Mouse (Mus musculus) embryonic facial prominence, embryonic 11.5 days (tissue): Measurements from ENCODE around the gene Dop1a. TPM values are rescaled to one million over a fixed set of nuclear protein-coding genes. Genes with fewer than 3 reads are reported as not detected.

Experiments used
- ATAC-seq: fragments of 200-750 bp; cut with Nextera tagmentation; replicated peaks from 2 replicates; pipeline ENCODE4 v1.8.0; 2017; ENCODE audit warnings: low read depth; ENCODE audit not compliant: insufficient number of reproducible peaks, low FRiP score, low TSS enrichment
- DNase-seq: peaks from one replicate; pipeline ENCODE4 v3.0.0-alpha.2; 2015; ENCODE audit warnings: low spot score
- H3K27ac ChIP-seq: fragments of 300-500 bp; sonication (generic); replicated peaks from 2 replicates; pipeline ENCODE4 v1.5.1; 2014; ENCODE audit warnings: mild to moderate bottlenecking, low read depth, low read length, control low read depth
- H3K27me3 ChIP-seq: fragments of 300-500 bp; sonication (generic); 2 replicates; pipeline ENCODE4 v1.6.1; 2014; ENCODE audit warnings: mild to moderate bottlenecking, low read length, moderate library complexity, mixed read lengths; ENCODE audit not compliant: control insufficient read depth, insufficient read depth
- H3K36me3 ChIP-seq: fragments of 300-500 bp; sonication (generic); replicated peaks from 2 replicates; pipeline ENCODE4 v1.6.1; 2014; ENCODE audit warnings: low read depth, mild to moderate bottlenecking, low read length, moderate library complexity, mixed read lengths; ENCODE audit not compliant: control insufficient read depth, insufficient read depth
- H3K4me1 ChIP-seq: fragments of 300-500 bp; sonication (generic); 2 replicates; pipeline ENCODE4 v1.6.1; 2014; ENCODE audit warnings: low read length, mixed read lengths; ENCODE audit not compliant: control insufficient read depth, insufficient read depth
- H3K4me2 ChIP-seq: fragments of 300-500 bp; sonication (generic); 2 replicates; pipeline ENCODE4 v1.6.1; 2014; ENCODE audit warnings: low read depth, mild to moderate bottlenecking, control low read depth, low read length, moderate library complexity
- H3K4me3 ChIP-seq: fragments of 300-500 bp; sonication (generic); 2 replicates; pipeline ENCODE4 v1.5.1; 2014; ENCODE audit warnings: low read depth, low read length, control low read depth
- H3K9ac ChIP-seq: fragments of 300-500 bp; sonication (generic); replicated peaks from 2 replicates; pipeline ENCODE4 v1.6.1; 2014; ENCODE audit warnings: mild to moderate bottlenecking, control low read depth, low read length
- H3K9me3 ChIP-seq: fragments of 300-500 bp; sonication (generic); replicated peaks from 2 replicates; pipeline ENCODE4 v1.6.1; 2016; ENCODE audit warnings: mild to moderate bottlenecking, low read length, inconsistent platforms, mixed read lengths; ENCODE audit not compliant: control insufficient read depth
- WGBS: fragments of 180-500 bp; shearing (Covaris S2); extraction: QIAGEN DNeasy Blood & Tissue Kit; methylation state at CpG from one replicate; pipeline ENCODE4 v1.1.7; 2014; 5-methylcytosine and 5-hydroxymethylcytosine counted together
- polyA plus RNA-seq: library from polyadenylated mRNA; unstranded; fragments of >200 nt; fragmentation: Nextera tagmentation; extraction: Ambion mirVana; gene quantifications from 2 replicates; pipeline ENCODE4 v1.2.1, GENCODE M21; 2014

Gene Dop1a
- polyA plus RNA-seq, 1 experiment from 2014 or later: 10.6 TPM

DNA sequence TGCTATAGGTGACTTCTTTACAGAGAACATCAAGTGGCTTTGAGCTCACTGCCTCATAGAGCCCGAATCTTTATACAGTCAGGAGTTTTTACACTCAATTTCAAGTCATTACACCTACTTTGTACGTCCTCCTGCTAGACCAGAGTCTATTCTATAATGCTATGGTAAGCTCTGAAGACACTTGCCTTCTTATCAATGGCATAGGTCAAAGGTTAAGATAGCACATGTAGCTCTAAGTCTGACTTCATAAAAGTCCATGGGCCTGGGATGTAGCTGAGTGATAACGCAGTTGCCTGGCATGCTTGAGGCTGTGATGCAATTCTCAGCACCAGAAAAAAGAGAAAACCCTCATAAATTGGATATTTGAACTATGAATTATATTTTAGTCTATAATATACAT is 47.4 kb downstream of the Dop1a start:
- no peak for ATAC-seq
- Histone ChIP-seq H3K27ac (no peak overlapping the region), H3K9me3 (no peaks in the 10 kb centered on the region), H3K4me2 (no peak overlapping the region), H3K9ac (no peak overlapping the region), H3K4me1 (no peaks in the 10 kb centered on the region), H3K4me3 (no peak overlapping the region), H3K27me3 (no peaks in the 10 kb centered on the region), H3K36me3 (no peaks in the 10 kb centered on the region; the same call in 1 of the 2 replicates)
- no peak for DNase-seq
- 87% methylated on average over 3 of the region's 3 CpGs for WGBS

DNA sequence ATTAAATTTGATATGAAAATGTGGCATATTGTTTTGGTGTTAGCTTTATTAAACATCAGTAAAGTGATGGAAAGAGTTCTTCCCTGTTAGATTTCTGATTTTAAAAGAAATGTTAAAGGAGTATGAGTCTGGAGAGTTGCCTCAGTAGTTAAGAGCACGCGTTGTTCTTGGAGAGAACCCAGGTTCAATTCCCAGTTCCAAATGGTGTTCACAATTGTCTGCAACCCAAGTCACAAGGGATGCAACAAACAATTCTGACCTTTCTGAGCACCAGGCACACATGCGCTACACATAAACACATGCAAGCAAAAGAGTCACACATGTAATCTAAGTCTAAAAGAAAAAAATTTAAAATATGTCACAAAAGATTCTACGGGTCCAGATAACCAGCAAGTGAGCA is 47.8 kb downstream of the Dop1a start:
- Histone ChIP-seq H3K27me3 (no peaks in the 10 kb centered on the region), H3K36me3 (no peaks in the 10 kb centered on the region; the same call in 1 of the 2 replicates), H3K4me3 (no peak overlapping the region), H3K4me1 (no peaks in the 10 kb centered on the region), H3K9me3 (no peaks in the 10 kb centered on the region), H3K9ac (no peak overlapping the region), H3K4me2 (no peak overlapping the region), H3K27ac (no peak overlapping the region)
- DNase-seq: no peak
- 96% methylated on average over 4 of the region's 4 CpGs for WGBS
- no peak for ATAC-seq

DNA sequence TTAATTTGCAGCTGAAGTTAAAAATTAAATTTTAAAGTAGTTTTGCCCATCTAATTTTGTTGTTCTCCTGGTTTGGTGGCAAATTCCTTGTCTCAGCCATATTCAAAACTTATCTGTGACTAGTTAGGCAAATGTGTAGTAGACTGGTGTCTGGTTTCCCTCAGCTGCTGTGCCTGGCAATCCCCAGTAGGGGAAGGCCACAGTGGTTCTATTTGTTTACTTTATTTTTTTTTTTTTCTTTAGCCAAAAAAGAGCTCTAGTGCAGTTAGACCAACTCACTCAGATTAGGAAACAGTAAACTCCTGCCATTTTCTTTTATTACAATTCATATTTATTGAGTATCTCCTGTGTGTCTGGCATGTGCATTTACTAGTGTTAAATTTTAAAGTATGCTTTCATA is 55.4 kb downstream of the Dop1a start:
- ATAC-seq: no peak
- no peaks in the 10 kb centered on the region for H3K9me3 ChIP-seq
- peak; percentile 11 for DNase-seq
- H3K4me1 ChIP-seq: no peaks in the 10 kb centered on the region
- no peaks in the 10 kb centered on the region for H3K27me3 ChIP-seq
- no peaks in the 10 kb centered on the region for H3K36me3 ChIP-seq
- no peak overlapping the region for H3K27ac ChIP-seq
- H3K4me3 ChIP-seq: no peak overlapping the region
- no peak overlapping the region for H3K4me2 ChIP-seq
- H3K9ac ChIP-seq: no peak overlapping the region

DNA sequence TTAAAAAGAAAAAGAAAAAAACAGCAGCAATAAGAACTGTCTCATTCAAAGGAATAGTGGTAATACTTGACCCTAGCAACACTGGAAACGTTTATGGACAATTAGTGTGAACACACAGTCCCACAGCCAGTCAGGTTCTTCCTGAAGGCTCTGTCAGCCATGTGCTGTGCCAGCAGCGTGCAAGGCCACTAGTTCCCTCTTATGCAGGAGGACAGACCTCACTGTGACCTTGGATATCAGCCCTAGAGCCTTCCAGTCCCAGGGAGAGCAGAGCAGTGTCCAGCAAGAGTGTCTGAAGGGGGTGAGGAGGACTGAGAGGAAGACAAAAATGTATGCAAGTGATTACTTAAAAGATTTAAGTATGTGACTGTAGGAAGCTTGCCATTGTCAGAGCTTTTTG is 58.6 kb downstream of the Dop1a start:
- no peak for DNase-seq

DNA sequence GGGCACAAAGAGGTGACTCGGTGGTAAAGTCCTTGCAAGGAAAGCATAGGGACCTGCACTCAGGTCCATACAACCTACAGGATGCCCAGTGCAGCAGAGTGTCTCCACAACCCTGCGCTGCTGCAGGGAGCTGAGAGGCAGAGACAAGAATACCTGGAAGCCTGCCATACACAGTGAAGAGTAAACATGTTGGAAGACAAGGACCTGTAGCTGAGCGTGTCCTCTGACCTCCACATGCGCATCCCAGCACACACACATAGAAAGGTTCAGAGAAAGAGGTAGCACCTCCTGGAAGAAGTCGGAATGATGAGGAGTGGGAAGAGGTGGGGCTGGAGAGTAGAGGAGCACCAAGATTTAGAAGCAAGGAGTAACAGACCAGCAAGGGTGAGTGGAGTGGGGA is 67.1 kb downstream of the Dop1a start:
- WGBS: 87% methylated on average over 5 of the region's 5 CpGs
- no peaks in the 10 kb centered on the region for H3K9me3 ChIP-seq

More for the DNA sequence above, 58.6 kb downstream of the Dop1a start:
- Histone ChIP-seq H3K27ac (no peak overlapping the region), H3K27me3 (no peaks in the 10 kb centered on the region), H3K4me3 (no peak overlapping the region), H3K9me3 (no peaks in the 10 kb centered on the region), H3K9ac (no peak overlapping the region), H3K4me1 (no peaks in the 10 kb centered on the region), H3K4me2 (no peak overlapping the region), H3K36me3 (no peaks in the 10 kb centered on the region)
- 32% methylated on average over 2 of the region's 2 CpGs for WGBS
- no peak for ATAC-seq

GRCm38 (mm10) chr9:86543451-86543850 is 76.5 kb downstream of the Dop1a start:
- ATAC-seq (no peak), DNase-seq (no peak)
- H3K4me3 ChIP-seq: no peak overlapping the region
- no peaks in the 10 kb centered on the region; the same call in 1 of the 2 replicates for H3K36me3 ChIP-seq
- WGBS: 89% methylated on average over 3 of the region's 3 CpGs
- no peaks in the 10 kb centered on the region for H3K4me1 ChIP-seq
- H3K4me2 ChIP-seq: no peak overlapping the region
- H3K9me3 ChIP-seq: no peaks in the 10 kb centered on the region
- no peak overlapping the region for H3K27ac ChIP-seq
- H3K27me3 ChIP-seq: no peaks in the 10 kb centered on the region
- H3K9ac ChIP-seq: no peak overlapping the region

More for the DNA sequence above, 67.1 kb downstream of the Dop1a start:
- ATAC-seq (no peak), DNase-seq (no peak)
- Histone ChIP-seq H3K27ac (no peak overlapping the region), H3K4me1 (no peaks in the 10 kb centered on the region), H3K36me3 (no peaks in the 10 kb centered on the region), H3K27me3 (no peaks in the 10 kb centered on the region), H3K9ac (no peak overlapping the region), H3K4me3 (no peak overlapping the region), H3K4me2 (no peak overlapping the region)

GRCm38 (mm10) chr9:86544559-86544958 is 77.6 kb downstream of the Dop1a start:
- no peaks in the 10 kb centered on the region for H3K27me3 ChIP-seq
- no peak overlapping the region for H3K9ac ChIP-seq
- no peak overlapping the region for H3K4me2 ChIP-seq
- no peaks in the 10 kb centered on the region for H3K4me1 ChIP-seq
- no peaks in the 10 kb centered on the region; the same call in 1 of the 2 replicates for H3K36me3 ChIP-seq
- no peak overlapping the region for H3K27ac ChIP-seq
- DNase-seq (no peak), ATAC-seq (no peak)
- no peaks in the 10 kb centered on the region for H3K9me3 ChIP-seq
- no peak overlapping the region for H3K4me3 ChIP-seq
- WGBS: 77% methylated on average over 1 of the region's 1 CpGs

DNA sequence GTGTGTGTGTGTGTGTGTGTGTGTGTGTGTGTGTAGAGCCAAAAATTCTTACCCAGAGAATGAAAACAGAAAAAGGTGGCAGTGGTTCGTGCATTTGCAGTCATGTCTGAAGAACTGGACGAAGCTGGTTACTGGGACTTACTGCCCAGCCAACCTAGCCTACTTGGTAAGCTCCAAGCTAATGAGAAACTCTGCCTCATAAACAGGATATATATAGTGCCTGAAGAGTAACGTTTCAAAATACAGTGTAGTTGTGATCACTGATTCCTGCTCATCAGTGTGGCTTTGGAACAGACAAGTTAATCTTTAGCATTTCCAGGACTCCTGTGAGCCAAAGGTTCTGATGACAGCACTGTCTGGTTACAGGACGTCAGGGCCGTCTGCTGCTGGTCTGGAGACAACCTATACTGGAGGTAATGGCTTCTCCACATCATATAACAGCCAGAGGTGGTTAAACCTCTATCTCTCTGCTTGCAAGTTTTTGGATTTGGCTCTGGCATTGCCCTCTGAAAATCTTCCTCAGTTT is 82.7 kb downstream of the Dop1a start:
- no peak for DNase-seq
- no peak for ATAC-seq
- H3K36me3 ChIP-seq: no peaks in the 10 kb centered on the region; the same call in none of the 2 replicates
- 83% methylated on average over 5 of the region's 5 CpGs for WGBS
- no peak overlapping the region for H3K4me3 ChIP-seq
- H3K27me3 ChIP-seq: no peaks in the 10 kb centered on the region
- no peaks in the 10 kb centered on the region for H3K4me1 ChIP-seq
- H3K9me3 ChIP-seq: no peaks in the 10 kb centered on the region
- H3K9ac ChIP-seq: no peak overlapping the region
- no peak overlapping the region for H3K27ac ChIP-seq
- H3K4me2 ChIP-seq: no peak overlapping the region
